Mouse (Mus musculus): ENCODE results near the gene Sdc4.
A peak's percentile ranks its signal among the peaks of the same experiment; 100 is the strongest.

Gene Sdc4

DNA sequence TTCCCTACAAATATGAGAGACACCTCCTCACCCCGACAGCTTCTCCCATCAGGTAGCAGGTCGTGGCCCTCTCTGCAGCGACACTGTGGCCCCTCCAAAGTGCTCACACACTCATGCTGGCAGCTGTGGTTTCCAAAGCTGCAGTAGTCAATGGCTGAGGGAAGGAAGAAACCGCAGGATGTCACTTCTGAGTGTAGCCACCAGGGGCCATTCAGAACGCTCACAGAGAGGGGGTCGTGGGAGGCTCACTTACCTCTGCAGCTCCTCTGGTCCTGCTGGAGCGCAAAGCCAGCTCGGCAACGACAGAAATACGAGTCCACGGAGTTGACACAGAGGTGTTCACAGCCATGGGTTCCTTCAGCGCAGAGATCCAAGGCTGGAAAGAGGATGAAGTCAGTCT, 46.8 kb downstream of the Sdc4 start:
- DNase-seq = no peak

DNA sequence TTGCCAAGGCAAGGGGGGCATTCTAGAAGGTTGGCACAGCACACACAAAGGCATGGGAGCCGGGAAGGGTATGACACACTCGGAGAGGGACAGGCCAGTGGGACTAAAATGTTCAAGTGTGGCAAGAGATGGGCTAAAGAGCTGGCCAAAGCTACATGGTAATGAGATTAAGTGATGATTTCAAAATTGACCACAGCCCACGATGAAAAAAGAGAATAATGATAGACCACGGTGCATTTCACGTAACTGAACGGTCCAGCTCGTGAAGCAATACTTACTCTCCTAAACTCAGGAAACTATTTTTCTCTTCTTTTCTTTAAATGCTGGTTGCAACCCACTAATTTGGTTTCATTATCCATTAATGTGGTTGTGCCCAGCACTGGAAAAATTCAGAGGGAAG, 47.6 kb downstream of the Sdc4 start:
- no peak for DNase-seq

- DNase-seq = no peak
Measured at GRCm38 (mm10) chr2:164393126-164393525, 50.6 kb downstream of the Sdc4 start.

DNA sequence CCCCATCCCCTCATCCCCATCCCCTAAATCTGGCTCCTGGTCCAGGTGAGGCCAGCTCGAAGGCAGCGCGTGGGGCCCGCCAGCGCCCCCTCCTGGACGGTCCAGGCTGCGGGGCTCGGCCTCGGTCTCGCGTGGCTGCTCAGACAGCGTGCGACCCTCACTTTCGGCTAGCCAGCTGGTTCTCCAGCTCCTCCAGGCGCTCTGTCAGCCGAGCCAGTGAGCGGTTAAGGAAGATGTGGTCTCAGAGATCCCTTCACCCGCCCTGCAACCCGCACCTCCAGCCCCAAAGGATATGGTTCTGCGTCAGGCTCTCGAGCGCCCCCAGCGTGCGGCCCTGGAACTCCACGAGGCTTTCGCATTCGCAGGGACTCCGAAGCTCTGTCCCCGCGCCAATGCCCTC, 54.2 kb downstream of the Sdc4 start:
- peak; percentile 91 for DNase-seq

DNA sequence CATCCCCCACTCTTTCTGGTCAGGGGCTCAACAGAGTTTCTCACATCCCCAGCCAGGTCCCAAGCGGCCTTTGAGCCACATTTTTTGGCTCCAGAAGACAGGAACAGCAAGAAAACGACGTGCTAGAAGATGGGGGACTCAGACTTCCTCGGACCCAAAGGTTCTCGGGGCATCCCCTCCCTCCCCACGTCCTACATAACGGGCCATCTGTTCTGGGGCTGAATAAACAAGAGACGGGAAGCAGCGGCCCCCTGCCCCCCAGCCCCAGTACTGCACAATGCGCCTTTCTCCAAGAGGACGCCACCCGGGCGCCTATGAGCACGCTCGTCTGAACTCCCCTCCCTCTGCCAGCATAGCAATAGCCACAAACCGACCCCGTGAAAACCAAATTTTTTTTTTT, 54.7 kb downstream of the Sdc4 start, which contains the start of gene Slpi:
Slpi (minus strand) TSS at position 76 of the 400 bp plus-strand sequence.
- DNase-seq = peak; percentile 46

GRCm38 (mm10) chr2:164386953-164387352, 56.7 kb downstream of the Sdc4 start:
- peak; percentile 62 for DNase-seq

- peak; percentile 16 for DNase-seq
Measured at GRCm38 (mm10) chr2:164385927-164386763, 57.5 kb downstream of the Sdc4 start.

DNA sequence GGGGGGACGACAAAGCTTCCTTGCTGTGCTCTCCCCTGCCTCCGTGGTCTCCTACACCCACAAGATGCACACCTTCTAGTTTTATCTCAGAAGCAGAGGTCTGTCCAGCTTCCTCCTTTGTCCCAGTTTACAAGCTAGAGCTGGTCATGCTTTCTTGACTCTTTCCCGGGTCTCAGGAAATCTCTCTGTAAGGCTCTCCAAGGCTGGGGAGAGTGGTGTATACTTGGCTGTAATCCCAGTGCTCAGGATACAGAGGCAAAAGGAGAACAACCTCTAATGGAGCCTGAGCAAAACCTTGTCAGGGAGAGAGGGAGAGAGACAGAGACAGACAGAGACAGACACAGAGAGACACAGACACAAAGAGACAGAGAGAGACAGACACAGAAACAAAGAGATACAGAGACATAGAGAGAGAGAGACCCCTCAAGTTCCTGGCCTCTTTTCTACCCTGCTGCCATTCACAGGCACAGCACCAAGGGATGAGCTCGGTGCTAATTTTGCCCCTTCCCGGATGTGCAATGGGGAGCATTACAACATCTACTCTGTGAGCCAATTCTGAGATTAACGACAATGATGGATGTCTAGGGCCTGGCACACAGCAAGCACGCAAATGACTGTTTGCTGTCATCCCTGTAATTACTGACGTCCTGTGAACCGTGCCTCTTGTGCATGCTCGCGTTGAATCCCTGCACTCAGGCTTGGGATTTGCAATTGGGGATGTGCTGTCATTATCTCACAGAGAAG, 59.9 kb downstream of the Sdc4 start:
- DNase-seq = no peak

GRCm38 (mm10) chr2:164382971-164383370, 60.7 kb downstream of the Sdc4 start:
- DNase-seq = no peak

DNA sequence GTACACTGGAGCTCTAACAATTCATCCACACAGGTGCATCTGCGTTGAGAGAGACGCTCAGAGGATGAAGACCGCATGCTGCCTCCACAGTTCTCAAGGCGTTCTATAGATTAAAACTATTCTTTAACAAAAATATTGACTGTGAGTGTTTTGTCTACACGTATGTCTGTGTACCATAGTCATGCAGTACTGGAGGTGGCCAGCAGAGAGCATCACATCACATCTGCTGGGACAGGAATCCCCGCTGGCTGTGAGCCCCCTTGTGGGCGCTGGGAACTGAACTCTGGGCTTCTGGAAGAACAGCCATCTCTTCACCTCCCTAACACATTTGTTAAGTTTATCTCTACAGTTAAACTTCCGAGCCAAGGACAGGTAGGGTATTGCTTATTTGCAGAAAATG, 62.0 kb downstream of the Sdc4 start:
- DNase-seq = no peak

GRCm38 (mm10) chr2:164377478-164378426, 65.9 kb downstream of the Sdc4 start:
- no peak for DNase-seq

Measured in kidney, postnatal 10 days (tissue).